21 mouse cellular contexts compared by ENCODE assay signal in the genomic region with DNA sequence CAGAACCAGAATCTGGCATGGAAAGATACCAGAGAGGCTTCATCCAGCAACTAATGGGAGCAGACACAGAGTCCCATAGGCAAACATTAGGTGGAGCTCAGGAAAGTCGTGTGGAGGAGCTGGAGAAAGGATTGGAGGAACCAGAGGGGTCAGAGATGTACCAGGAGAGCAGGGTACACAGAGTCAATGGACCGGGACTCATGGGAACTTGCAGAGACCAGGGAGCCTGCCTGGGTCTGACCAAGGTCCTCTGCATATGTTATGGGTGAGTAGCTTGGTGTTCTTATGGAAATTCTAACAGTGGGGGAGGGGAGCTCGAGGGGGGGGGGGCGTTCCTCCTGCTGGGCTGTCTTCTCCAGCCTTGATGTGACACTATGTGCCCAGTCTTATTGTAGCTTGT. TPM values are rescaled to one million over a fixed set of nuclear protein-coding genes. Genes with fewer than 3 reads are reported as not detected.
"Had no signal": no experiment of that assay in that cellular context is flagged by ENCODE, and none has a peak within 500 bp of the region (broad histone marks: within the 10 kb centered on the region; RNA-seq: fewer than 3 reads in every experiment).

No protein-coding gene starts in this region.

- H3K9me3 ChIP-seq: limb, embryonic 10.5 days; limb, embryonic 13.5 days; liver, embryonic 13.5 days; midbrain, embryonic 12.5 days; neural tube, embryonic 12.5 days; neural tube, embryonic 15.5 days had no signal

- H3K9ac ChIP-seq: limb, embryonic 13.5 days; liver, embryonic 13.5 days; midbrain, embryonic 12.5 days; neural tube, embryonic 12.5 days; neural tube, embryonic 15.5 days had no signal

- H3K4me1 ChIP-seq: limb, embryonic 13.5 days; liver, embryonic 13.5 days; neural tube, embryonic 12.5 days had no signal

- H3K4me3 ChIP-seq: layer of hippocampus, adult 2 months; limb, embryonic 10.5 days; limb, embryonic 13.5 days; liver, embryonic 13.5 days; midbrain, embryonic 12.5 days; neural tube, embryonic 12.5 days; neural tube, embryonic 15.5 days had no signal

- ATAC-seq: hindbrain, postnatal 0 days; inflammation-experienced regulatory T-cells, adult 6 months; intestine, embryonic 16.5 days had no signal

- DNase-seq: layer of hippocampus, adult 9-11 months; liver; liver, embryonic 13.5 days; lung, adult 2 months; lung, postnatal 14 days; lung, postnatal 4 days; right cerebral cortex, adult 18-20 months; right cerebral cortex, postnatal 14 days; right cerebral cortex, postnatal 4 days; thymus, adult 2 months; thymus, postnatal 25 days had no signal

- H3K27me3 ChIP-seq: limb, embryonic 13.5 days; liver, embryonic 13.5 days; neural tube, embryonic 12.5 days; neural tube, embryonic 15.5 days had no signal

- H3K36me3 ChIP-seq: limb, embryonic 10.5 days; limb, embryonic 13.5 days; liver, embryonic 13.5 days; midbrain, embryonic 12.5 days; neural tube, embryonic 12.5 days; neural tube, embryonic 15.5 days had no signal

- H3K27ac ChIP-seq: hindbrain, postnatal 0 days; layer of hippocampus, adult 2 months; limb, embryonic 10.5 days; limb, embryonic 13.5 days; liver, embryonic 13.5 days; midbrain, embryonic 12.5 days; neural tube, embryonic 12.5 days; neural tube, embryonic 15.5 days; stomach, postnatal 0 days had no signal

- H3K4me2 ChIP-seq: limb, embryonic 13.5 days; liver, embryonic 13.5 days; midbrain, embryonic 12.5 days; neural tube, embryonic 12.5 days; neural tube, embryonic 15.5 days had no signal

RNA-seq across cellular contexts. Expression of a gene that starts 30.7 kb away (rescaled TPM):
- polyA plus RNA-seq: inflammation-experienced regulatory T-cells, adult 6 months had no signal
